Mouse (Mus musculus) heart, adult 8-10 months (tissue): ENCODE data around the gene Lmf2. TPM values are rescaled to one million over a fixed set of nuclear protein-coding genes. Genes with fewer than 3 reads are reported as not detected.
A peak's percentile ranks its signal among the peaks of the same experiment; 100 is the strongest.

ENCODE experiments used
- DNase-seq: peaks from one replicate; pipeline ENCODE4 v3.0.0; 2022; ENCODE audit warnings: low spot score
- total RNA-seq, 4 experiments: library from RNA; stranded (reverse); gene quantifications; 2 replicates each; pipeline ENCODE4 v1.2.4; 2022

Gene Lmf2
- total RNA-seq, 4 experiments from 2014 or later = 23.6 to 29.1 (median 26.7) TPM

DNA sequence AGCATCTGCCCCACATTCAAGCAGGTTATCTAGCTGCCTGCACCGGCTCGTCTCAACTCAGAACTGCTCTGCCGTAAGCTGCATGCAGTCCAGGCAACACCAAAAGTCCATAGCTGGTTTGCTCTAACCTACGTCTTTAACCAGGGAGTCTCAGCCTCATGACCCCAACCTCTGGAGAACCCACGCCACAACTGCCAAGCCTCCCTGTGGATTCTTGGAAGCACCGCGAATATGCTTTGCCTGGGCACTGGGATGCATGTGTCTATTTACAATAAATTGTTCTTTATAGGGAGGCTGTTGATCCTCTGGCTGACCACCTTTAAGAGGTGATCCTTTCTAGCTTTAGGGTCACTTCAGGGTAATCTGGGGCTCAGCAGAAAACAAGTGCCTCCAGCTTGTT is 17.1 kb upstream of the Lmf2 start:
- DNase-seq = no peak

DNA sequence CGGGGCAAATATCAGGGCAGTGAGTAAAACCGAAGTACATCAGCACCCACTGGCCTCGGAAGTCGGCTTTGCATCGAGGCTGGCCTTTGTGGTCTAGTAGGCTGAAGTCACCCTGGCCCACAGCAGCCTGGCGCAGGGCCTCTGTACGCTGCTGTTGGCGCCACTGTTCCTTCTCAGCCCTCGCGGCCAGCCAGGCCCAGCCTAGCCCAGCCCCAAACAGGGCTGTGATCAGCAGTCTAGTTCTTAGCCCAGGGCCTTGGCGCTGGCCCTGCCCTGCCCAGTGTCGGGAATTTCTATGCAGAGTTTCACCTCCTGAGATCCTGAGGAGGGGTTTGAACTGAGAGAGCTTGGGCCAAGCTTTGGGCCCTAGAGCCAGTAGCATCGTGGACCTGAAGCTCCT is 16.6 kb upstream of the Lmf2 start:
- DNase-seq = no peak

DNA sequence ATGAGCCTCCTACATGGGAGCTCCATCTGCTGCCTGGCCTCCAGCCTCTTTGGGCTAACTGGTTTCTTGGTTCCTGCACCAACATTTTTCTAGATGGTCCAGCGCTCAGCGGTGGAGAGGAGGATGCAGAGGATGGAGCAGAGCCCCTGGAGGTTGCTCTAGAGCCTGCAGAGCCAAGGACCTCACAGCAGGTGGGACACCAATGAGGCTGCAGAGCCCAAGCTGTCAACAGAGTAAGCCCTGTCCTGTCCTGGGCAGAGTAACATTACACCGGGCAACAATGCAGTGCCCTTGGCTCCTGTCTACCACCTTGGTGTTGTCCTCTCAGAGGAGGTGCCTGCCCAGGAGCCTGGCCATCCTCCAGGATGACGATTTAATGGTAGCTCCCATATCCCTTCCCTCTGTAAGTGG is 9.7 kb upstream of the Lmf2 start:
- no peak for DNase-seq

DNA sequence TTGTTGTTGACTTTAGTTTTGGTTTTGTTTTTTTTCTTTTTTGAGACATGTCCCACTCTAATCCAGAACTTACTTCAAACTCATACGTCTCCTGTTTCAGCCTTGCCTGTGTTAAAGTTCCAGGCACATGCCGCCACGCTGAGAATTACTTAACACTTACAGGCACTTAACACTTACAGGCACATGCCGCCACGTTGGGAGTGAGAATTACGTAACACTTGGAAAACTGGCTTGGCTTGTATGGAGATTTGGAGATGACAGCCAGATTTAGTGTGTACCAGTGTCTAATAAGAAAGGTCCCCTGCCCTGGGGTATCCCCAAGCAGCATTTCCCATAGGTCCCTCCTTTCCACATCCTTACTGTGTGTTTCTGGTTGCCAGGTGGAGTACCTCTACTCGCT is 7.6 kb upstream of the Lmf2 start:
- DNase-seq = no peak

DNA sequence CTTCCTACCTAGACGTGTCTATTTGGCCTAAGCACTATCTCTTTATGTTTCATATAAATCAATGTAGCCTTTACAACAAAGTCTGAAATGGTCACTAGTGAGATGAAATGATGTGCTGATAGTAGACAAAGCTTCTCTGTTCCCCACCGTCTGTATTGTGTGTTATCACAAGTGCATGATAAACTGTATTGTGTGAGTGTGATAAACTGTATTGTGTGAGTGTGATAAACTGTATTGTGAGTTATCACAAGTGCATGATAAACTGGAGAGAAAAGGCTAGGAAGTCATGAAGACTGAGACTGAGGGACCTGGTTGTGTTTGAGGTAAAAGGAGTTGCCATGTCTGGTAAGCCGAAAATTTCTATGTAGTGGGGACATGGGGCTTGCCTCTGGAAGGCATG is 3.3 kb upstream of the Lmf2 start:
- no peak for DNase-seq

DNA sequence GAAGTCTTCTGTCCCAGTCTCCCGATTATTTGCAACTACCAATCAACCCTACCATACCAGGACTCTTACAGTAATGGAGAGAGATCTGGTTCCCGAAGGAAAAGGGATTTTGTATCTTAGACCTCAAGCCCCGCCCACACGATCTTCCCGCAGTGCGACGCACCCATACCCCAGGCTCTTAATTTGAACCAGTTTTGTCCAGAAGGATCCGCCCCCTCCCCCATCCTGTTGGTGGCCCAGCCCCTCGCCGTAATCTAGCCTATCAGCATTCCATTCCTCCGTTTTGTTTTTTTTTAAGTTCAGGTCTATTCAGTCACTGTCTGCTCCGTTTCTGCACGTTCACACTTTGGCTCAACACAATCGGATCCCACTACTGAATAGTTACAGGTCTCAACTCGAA is 913 bp upstream of the Lmf2 start:
- DNase-seq = no peak

DNA sequence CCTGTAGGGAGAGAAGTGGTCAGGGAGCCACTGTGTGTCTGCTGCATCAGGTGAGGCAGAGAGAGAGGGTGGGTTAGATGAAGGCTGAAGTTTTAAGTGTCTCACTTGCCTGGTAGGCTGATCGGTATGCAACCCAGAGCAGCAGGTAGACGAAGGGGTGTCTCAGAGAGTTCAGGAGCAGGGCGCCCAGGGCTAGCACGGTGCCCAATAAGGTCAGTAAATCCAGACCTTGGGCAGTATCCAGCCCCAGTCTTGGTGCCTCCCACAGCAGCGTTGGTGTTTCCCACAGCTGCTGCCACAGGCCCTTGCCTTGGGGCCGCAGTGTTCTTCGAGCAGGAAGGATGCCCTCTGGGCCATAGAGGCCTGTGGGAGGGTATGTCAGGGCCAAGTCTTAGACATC is 1.0 kb downstream of the Lmf2 start:
- DNase-seq = no peak

DNA sequence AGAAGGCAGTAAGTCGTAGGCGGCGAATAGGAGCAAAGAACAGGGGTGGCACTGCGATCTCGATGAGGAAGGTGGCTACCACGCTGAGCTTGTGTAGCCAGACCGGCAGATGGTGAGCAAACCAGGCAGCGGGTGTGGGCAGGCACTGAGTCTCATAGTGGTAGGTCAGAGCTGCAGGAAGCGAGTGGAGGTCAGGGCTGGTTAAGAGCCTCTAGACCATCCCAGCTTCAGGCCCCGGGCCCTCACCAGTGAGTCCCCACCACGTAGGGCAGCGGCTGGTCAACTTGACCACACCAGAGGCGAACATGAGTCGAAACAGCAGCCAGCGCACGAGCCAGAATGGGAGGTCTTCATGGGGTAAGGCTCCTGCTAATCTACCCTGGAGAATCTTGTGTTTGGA is 1.6 kb downstream of the Lmf2 start:
- no peak for DNase-seq

DNA sequence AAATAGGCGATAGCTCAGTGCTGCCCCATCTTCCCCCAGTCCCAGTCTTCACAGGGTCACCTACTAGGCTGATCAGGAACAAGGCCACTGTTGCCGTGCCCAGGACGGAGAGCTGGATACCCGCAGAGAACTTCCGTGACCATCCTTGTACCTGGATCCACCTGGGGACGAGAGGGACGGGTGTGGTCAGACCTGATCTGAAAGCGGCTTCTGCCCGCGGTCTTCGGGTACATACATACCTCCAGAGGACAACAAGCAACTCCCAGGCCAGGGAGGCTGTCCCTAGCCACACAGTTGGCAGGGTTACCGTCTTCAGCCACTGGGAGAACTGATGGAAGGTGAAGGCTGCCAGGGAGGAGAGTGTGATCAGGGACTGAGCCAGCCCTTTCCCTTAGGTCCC is 2.7 kb downstream of the Lmf2 start:
- DNase-seq = no peak

DNA sequence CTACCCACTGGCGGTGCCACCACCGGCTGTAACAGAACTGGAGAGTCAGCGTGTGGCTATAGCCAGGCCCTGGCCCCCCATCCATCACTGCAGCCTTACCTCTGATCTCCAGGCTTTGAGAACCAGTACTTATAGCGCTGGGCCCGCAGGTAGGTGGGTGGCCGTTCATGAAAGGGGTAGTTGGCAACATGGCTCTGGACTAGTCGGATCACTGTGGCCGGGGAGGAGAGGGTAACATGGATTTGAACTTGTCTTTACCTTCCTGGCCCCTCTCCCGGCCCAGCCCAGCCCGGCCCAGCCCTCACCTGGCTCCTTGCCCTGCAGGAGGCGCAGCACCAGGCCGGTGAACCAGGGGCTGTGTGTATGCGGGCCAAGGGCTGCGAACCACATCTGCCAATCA is 3.4 kb downstream of the Lmf2 start:
- DNase-seq = no peak

DNA sequence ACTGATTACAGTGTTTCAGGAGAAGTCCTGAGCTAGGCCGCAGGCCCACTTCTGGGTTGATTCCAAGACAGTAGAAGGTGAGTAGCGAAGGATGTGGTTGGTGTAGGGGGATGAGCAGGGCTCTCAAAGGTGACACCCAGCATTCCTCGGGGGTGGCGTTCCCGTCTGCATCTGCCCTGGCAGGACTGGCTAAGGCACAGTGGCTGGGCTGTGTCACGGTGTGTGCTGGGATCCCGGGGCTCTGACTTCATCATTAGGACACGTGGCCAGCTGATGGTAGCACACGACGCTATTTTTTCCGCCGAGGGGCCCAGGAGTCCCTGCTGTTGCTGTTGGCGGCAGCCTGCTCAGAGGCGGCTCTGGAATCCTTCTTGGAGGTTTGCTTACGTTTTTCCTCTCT is 4.2 kb downstream of the Lmf2 start:
- no peak for DNase-seq

DNA sequence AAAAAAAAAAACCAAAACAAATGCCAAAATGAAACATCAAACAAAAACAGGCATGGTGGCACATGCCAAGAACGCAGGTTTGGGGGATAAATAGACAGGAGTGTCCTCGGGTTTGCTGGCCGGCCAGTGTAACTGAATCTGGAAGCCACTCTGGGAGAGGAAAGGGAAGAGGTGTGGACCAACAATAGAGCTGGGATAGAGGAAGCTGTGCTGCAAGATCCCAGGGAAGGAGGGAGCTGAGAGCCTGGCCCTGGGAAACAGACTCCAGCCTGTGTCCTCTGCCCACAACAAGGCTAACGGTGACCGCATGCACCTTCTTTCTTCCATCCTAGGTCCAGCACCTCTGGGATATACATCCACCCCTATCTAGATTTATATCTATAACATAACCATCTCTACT is 5.0 kb downstream of the Lmf2 start:
- DNase-seq = peak; percentile 33

DNA sequence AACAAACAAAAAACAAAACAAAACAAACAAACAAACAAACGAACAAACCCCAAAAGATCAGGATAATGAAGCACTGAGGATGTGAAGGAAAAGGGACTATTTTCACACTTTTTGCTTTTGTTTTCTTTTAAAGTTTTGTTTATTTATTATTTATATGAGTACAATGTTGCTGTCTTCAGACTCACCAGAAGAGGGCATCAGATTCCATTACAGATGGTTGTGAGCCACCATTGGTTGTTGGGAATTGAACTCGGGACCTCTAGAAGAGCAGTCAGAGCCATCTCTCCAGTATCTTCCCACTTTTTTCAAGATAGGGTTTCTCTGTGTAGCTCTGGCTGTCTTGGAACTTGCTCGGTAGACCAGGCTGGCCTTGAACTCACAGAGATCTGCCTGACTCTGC is 12.1 kb downstream of the Lmf2 start:
- DNase-seq = no peak

DNA sequence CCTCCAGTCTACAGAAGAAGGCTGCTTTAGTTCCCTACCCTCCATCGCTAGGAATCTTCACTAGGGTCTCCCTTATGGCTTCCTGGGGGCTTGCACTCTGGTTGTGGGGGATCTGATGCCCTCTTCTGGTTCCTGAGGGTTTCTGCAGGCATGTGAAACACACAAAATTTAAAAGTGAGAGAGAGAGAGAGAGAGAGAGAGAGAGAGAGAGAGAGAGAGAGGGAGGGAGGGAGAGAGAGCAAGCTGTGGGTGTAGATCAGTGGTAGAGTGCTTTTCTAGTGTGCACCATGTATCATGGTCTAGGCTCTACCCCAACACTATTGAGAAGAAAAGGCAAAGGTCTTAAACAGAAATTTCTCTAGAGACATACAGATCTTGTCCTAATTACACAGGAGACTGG is 13.8 kb downstream of the Lmf2 start:
- DNase-seq = no peak

DNA sequence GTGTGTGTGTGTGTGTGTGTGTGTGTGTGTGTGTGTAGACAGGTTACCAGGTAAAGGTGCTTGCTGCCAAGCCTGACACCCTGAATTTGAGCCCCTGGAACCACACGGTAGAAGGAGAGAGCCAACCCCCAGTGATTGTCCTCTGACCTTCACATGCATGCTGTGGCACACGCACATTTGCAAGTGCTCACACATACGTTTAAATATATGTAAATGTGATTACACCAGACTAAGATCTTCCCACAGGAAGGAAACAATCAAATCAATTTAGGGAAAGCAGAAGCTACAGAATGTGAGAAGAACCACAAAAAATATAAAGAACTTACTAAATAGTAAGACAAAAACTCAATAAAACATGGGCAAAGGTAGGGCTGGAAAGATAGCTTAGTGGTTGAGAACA is 15.3 kb downstream of the Lmf2 start:
- no peak for DNase-seq

DNA sequence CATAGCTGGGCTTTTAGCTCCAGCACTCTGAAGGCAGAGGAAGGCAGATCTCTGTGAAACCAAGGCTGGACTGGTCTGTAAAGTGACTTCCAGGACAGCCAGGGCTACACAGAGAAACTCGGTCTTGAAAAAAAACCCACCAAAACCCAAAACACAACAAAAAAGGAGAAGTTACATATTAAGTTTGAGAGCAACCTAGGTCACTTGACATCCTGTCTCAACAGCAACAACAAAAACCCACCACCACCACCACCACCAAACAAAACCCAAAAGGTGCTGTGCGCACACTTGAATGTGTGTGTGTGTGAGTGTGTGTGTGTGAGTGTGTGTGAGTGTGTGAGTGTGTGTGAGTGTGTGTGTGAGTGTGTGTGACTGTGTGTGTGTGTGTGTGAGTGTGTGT is 15.8 kb downstream of the Lmf2 start:
- DNase-seq = no peak

DNA sequence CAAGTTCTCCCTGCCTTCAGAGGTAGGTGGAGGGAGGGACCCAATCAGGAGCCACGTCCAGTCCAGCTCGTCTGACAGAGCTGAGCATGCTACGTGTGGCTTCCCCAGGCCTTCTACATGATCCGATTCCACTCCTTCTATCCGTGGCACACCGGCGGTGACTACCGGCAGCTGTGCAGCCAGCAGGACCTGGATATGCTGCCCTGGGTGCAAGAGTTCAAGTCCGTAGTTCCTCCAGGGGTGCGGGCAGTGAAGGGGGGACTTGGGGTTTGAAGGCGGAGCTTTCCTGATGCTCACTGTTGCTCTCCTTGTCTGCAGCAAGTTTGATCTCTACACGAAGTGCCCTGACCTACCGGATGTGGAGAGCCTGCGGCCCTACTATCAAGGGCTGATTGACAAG is 19.0 kb downstream of the Lmf2 start:
- DNase-seq = no peak

DNA sequence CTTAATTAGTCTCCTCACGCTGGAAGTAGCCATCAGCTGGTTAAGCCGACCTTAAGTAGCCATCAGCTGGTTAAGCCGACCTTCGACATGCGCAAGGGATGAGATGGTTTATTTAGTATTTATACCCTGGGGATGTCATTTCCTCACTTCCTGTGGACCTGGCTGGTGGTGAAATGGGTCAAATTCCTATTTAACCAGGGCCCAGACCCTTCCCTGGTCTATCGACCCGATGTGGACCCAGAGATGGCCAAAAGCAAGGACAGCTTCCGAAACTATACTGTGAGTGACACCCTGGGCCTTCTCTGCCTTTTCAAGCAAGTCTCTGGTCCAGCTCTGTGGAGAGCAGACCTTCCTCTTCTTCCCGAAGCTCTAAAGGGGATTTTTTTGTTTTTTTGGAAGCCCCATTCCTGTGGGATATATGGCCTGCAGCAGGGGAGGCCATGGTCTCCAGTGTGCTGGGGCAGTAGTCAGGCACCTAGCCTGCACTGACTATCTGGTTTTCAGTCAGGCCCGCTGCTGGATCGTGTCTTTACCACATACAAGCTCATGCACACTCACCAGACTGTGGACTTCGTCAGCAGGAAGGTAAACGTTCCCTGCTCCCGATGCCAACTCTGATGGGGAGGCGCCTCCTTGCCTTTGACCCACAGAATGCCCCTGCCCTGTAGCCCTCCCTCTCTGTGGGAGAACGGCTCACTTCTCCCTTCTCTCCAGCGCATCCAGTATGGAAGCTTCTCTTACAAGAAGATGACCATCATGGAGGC is 20.5 kb downstream of the Lmf2 start:
- no peak for DNase-seq

DNA sequence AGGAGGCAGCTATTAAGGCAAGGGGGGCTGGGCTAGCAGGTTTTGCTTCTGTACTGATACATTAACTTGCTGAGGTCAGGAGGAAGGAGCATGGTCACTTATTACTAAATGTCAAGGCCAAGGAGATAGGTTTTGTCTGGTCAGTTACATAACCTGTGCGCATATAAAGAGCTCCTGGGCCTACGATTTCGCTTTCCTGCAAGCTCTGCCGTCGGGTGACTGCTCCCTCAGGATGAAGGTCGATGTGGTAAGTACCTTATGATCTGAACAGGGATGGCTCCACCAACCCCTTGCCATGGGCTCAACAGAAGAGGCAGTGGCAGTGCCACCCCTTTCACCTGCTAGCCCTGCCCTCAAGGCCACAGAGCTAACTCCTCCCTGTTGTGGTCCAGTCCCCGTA is 21.2 kb downstream of the Lmf2 start, which contains the start of gene Miox:
Gene Miox, plus strand, starts transcription at position 128 of the 400 bp plus-strand sequence.
- no peak for DNase-seq

DNA sequence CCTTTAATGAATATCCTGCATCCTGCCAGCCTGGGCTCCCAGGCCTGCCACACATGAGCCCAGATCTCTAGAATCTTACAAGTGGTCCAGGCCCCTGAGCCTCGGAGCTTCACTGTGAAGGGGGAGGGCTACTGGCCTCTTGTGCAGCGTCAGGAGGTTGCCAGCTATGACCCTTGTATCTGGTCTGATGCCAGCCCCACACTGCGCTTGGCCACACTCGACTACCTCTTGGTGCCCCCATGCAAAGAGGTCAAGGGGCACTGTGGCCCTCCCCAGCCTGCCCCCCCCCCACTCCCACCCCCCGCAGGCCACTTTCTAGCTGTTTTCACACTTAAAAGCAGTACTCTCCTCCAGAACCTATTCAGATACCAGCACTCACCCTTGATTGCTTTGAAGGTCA is 29.0 kb downstream of the Lmf2 start:
- DNase-seq = no peak

DNA sequence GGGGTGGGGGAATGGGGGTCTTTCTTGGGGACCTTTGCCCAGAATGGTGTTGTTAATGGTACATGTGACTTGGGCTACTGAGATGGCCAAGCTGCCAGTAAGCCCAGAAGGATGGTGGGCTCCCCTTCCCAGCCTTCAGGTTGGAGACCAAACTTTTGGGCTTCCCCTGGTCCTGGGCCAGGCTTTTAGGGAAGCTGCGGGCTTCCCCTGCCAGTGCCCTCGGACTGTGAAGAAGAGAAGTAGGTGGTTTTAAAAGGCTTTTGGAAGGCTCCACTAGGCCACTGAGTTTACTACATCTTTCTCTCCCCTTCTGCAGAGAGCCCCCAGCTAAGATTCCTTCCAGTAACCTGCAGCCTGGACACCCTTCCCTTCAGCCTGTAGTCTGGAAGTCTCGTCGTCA is 31.8 kb downstream of the Lmf2 start:
- no peak for DNase-seq

DNA sequence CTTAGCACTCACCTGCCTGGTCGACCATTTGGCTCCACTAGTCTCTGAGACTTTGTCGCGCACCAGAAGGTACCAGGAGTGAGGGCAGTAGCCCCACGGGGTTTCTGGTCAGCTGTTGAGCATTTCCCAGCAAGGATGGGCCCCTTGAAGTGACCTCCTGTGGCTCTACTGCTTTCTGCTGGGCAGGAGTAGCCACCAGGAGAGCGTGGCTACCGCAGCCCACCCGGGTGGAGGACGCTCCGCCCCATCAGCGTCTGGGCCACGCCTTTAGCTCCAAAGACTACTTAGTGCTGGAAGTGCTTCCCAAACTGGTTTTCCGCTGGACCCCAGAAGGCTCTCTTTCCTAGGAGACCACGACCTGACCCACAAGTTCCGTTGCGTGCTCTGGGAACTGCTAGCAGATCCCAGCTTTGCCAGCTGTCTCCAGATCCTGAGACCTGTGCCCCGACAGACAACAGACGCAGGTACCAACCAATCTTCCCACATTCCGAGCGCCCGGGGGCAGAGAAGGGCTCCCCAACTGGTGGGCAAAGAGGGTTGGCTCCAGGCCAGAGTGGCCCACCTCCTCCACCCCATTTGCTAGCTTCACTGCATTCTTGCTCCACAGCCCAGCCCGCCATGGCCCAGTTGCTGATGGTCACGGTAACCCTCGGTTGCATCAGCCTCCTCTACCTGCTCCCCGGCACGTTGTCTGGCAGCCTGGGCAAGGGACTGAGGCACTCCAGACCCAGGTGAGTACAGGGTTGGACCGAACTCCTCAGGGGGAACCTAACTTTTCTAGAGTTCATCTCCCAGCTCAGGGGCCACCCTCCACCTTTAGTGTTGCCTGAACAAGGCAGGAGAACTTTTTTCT is 32.6 kb downstream of the Lmf2 start, which contains the start of gene Adm2:
Gene Adm2, plus strand, starts transcription at position 51 of the 853 bp plus-strand sequence.
- DNase-seq = no peak

DNA sequence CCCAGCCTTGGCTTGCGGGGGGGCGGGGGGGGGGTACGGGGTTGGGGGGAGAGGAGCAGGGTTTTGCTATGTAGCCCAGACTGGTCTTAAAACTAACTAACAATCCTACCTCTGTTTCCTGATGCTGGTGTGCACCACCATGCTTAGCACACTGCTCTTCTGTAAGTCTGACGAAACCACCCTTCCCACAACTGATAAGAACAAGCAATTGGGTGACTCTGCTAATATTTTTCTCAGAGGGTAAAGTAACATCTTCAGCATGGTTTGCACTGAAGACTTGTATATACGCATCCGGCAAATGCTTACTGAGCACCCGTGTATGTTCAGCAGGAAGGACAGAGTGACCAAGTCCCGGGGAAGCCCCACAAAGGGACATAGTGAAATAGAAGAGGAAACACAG is 34.2 kb downstream of the Lmf2 start:
- no peak for DNase-seq
